Mouse (Mus musculus) kidney, adult 2 months (tissue): ENCODE measurements around the gene Gm7075. TPM values are rescaled to one million over a fixed set of nuclear protein-coding genes. Genes with fewer than 3 reads are reported as not detected.
"Not testable (repeated sequence)": the region's sequence is repeated elsewhere in the genome, so short reads cannot be mapped to it uniquely, and the experiment has no call there.

ENCODE experiments used
- DNase-seq: peaks from one replicate; pipeline ENCODE4 v3.0.0; 2021
- H3K27ac ChIP-seq: fragments of 200-500 bp; 2 replicates; pipeline ENCODE4 v1.5.1; 2012; ENCODE audit warnings: low read depth, low read length, control low read depth, inconsistent platforms; ENCODE audit not compliant: insufficient read depth
- H3K27me3 ChIP-seq: fragments of 200-500 bp; replicated peaks from 2 replicates; pipeline ENCODE4 v1.6.1; 2012; ENCODE audit warnings: mild to moderate bottlenecking, moderate library complexity, low read length, inconsistent platforms; ENCODE audit not compliant: control insufficient read depth, insufficient read depth
- H3K36me3 ChIP-seq: fragments of 200-500 bp; 2 replicates; pipeline ENCODE4 v1.6.1; 2012; ENCODE audit warnings: mild to moderate bottlenecking, moderate library complexity, low read length, inconsistent platforms; ENCODE audit not compliant: control insufficient read depth, insufficient read depth
- H3K4me1 ChIP-seq: fragments of 200-500 bp; 2 replicates; pipeline ENCODE4 v1.6.1; 2011; ENCODE audit warnings: low read length; ENCODE audit not compliant: control insufficient read depth, insufficient read depth
- H3K4me3 ChIP-seq: fragments of 200-500 bp; 2 replicates; pipeline ENCODE4 v1.5.1; 2011; ENCODE audit warnings: mild to moderate bottlenecking, low read depth, low read length, control low read depth; ENCODE audit not compliant: insufficient read depth
- CTCF ChIP-seq: fragments of 200-500 bp; conservative IDR thresholded peaks from 2 replicates; pipeline ENCODE4 v1.5.1; 2011; ENCODE audit warnings: low read depth, mild to moderate bottlenecking, control low read depth, low read length, moderate library complexity, mixed read lengths; ENCODE audit not compliant: insufficient read depth, insufficient read length
- POLR2A ChIP-seq: fragments of 200-500 bp; IDR thresholded peaks from one replicate; pipeline ENCODE4 v1.6.1; 2011; ENCODE audit warnings: low read depth, low read length, control low read depth
- WGBS: fragments of 180-500 bp; shearing (Covaris S2); methylation state at CpG from one replicate; pipeline ENCODE4 v1.1.7; 2018; 5-methylcytosine and 5-hydroxymethylcytosine counted together
- polyA plus RNA-seq: library from polyadenylated mRNA; depleted of rRNA; stranded (reverse); fragments of >200 nt; gene quantifications from 2 replicates; pipeline ENCODE4 v1.2.3, GENCODE M21; 2012

Gene Gm7075
- polyA plus RNA-seq, 1 experiment, result not detected

- 62% methylated on average over 7 of the region's 7 CpGs for WGBS
- Histone ChIP-seq H3K4me1 (no peaks in the 10 kb centered on the region), H3K27me3 (no peaks in the 10 kb centered on the region), H3K27ac (no peak overlapping the region), H3K36me3 (no peaks in the 10 kb centered on the region), H3K4me3 (no peak overlapping the region)
- no peak for TF ChIP-seq CTCF
- TF ChIP-seq POLR2A, result no peak
- no peak for DNase-seq
Observed at GRCm38 (mm10) chr10:63415850-63416249, 5.7 kb downstream of the Gm7075 start.

DNA sequence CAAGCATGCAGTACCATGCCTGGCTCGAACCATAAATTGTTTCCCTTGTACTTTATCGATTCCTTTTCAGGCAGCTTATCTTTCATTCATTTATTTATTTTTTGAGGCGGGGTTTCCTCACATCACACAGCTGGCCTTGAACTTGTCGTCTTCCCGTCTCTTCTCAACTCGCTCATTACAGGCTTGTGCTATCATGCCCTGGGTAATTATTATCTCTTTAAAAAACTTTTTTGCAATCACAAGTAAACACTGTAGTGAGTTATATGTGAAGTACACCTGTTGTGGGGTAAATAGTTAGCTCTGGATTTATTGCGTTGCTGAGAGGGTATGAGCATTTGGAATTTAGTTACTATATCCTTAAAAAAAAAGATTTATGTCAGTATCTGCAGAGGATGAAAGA lies 6.3 kb downstream of the Gm7075 start:
- no peaks in the 10 kb centered on the region for H3K36me3 ChIP-seq
- H3K4me1 ChIP-seq, result no peaks in the 10 kb centered on the region
- H3K4me3 ChIP-seq, result no peak overlapping the region
- TF ChIP-seq POLR2A, result no peak
- no peak for TF ChIP-seq CTCF
- H3K27me3 ChIP-seq, result no peaks in the 10 kb centered on the region
- DNase-seq, result no peak
- WGBS, result 73% methylated on average over 7 of the region's 7 CpGs
- no peak overlapping the region for H3K27ac ChIP-seq

DNA sequence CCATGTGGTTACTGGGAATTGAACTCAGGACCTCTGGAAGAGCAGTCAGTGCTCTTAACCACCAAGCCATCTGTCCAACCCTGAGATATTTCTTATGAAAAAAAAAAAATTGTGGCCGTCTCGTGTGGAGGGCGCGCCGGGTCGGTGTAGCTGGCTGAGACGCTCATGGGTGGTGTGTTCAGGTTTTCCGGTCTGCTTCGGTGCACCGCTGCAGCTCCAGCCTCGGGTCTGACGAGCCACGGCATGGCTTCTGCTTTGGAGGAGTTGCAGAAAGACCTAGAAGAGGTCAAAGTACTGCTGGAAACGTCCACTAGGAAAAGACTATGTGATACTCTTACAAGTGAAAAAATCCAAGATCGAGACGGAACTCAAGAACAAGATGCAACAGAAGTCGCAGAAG lies 8.8 kb downstream of the Gm7075 start:
- H3K36me3 ChIP-seq, result peaks cover 3% of the 10 kb centered on the region
- WGBS, result 82% methylated on average over 17 of the region's 17 CpGs
- H3K4me1 ChIP-seq, result no peaks in the 10 kb centered on the region
- no peak overlapping the region for H3K27ac ChIP-seq
- H3K4me3 ChIP-seq, result no peak overlapping the region
- no peaks in the 10 kb centered on the region for H3K27me3 ChIP-seq
- TF ChIP-seq CTCF (no peak), POLR2A (no peak)
- DNase-seq, result peak; percentile 42

GRCm38 (mm10) chr10:63411674-63412073 lies 9.9 kb downstream of the Gm7075 start:
- H3K4me1 ChIP-seq, DNase-seq, H3K4me3 ChIP-seq, H3K27me3 ChIP-seq, H3K27ac ChIP-seq, H3K36me3 ChIP-seq: not testable (repeated sequence)
- WGBS, result 92% methylated on average over 6 of the region's 7 CpGs

- H3K36me3 ChIP-seq, result peaks cover 3% of the 10 kb centered on the region
- TF ChIP-seq CTCF, result no peak
- no peak for TF ChIP-seq POLR2A
- no peak overlapping the region for H3K4me3 ChIP-seq
- DNase-seq, result no peak
- no peak overlapping the region for H3K27ac ChIP-seq
- H3K27me3 ChIP-seq, result no peaks in the 10 kb centered on the region
- 67% methylated on average over 16 of the region's 16 CpGs for WGBS
- H3K4me1 ChIP-seq, result no peaks in the 10 kb centered on the region
Observed at GRCm38 (mm10) chr10:63410162-63410956, 11.2 kb downstream of the Gm7075 start.

- peaks cover 10% of the 10 kb centered on the region for H3K36me3 ChIP-seq
- TF ChIP-seq CTCF (no peak), POLR2A (no peak)
- peaks cover 15% of the 10 kb centered on the region; the same call in 1 of the 2 replicates for H3K4me1 ChIP-seq
- H3K27ac ChIP-seq, result peak overlapping the region; percentile 89
- H3K4me3 ChIP-seq, result no peak overlapping the region
- no peaks in the 10 kb centered on the region for H3K27me3 ChIP-seq
- peak; percentile 93 for DNase-seq
- WGBS, result 54% methylated on average over 2 of the region's 2 CpGs
Observed at GRCm38 (mm10) chr10:63403636-63404035, 18.0 kb downstream of the Gm7075 start.

- H3K4me3 ChIP-seq, result no peak overlapping the region
- H3K4me1 ChIP-seq, result peaks cover 15% of the 10 kb centered on the region; the same call in 1 of the 2 replicates
- H3K27ac ChIP-seq, result peak overlapping the region; percentile 99
- no peak for TF ChIP-seq CTCF
- no peak for TF ChIP-seq POLR2A
- peak; percentile 88 for DNase-seq
- WGBS, result 39% methylated on average over 5 of the region's 5 CpGs
- H3K36me3 ChIP-seq, result peaks cover 11% of the 10 kb centered on the region
- H3K27me3 ChIP-seq, result no peaks in the 10 kb centered on the region
Observed at GRCm38 (mm10) chr10:63402731-63403504, 18.7 kb downstream of the Gm7075 start.
